Mouse (Mus musculus) kidney, adult 18-20 months (tissue): ENCODE data around the gene Bfsp1.
A peak's percentile ranks its signal among the peaks of the same experiment; 100 is the strongest.

Experiments
- DNase-seq: peaks from one replicate; pipeline ENCODE4 v3.0.0; 2021

Gene Bfsp1

GRCm38 (mm10) chr2:143853447-143853846 lies 9.5 kb downstream of the Bfsp1 start:
- no peak for DNase-seq

GRCm38 (mm10) chr2:143852295-143853275 lies 10.4 kb downstream of the Bfsp1 start:
- no peak for DNase-seq

DNA sequence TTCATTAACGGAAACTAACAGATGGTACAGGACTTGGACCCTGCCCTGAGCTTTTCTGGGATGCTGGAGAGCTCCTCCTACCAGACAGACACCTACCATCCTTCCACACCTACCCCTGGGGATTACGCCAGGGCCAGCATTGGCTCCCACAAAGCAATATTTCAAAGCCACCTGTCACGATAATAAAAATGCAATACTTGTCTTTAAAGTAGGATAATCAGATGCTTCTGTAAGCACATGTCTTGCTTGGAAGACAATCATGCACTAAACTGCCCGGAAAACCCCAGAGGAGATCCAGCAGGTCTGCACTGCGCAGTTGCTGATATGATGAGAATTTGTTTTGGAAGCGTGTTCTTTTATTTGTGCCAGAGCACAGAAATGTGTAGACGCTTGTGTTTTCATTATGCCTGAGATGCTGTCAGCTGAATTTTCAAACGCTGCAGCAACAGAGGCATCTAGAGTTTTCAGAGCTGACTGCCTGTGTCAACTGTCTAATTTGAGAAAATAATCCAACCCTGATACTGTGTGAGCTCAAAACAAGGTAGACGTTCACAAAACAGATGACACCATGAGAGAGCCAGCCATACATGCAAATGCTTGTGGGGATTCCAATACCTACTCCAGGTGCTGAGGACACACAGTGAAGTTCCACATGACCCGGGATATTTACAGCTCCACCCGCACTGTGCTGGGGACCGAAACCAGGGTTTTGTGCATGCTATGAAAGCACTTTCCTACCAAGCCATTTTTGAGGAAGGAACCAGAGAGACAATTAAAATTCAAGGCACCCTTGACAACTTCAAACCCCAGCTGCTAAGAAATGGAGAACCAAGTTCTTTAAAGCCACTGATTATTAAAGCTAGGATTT lies 11.4 kb downstream of the Bfsp1 start:
- no peak for DNase-seq

- no peak for DNase-seq
Measured at GRCm38 (mm10) chr2:143847291-143847690, 15.7 kb downstream of the Bfsp1 start.

- DNase-seq, result peak; percentile 33
Measured at GRCm38 (mm10) chr2:143846799-143847198, 16.2 kb downstream of the Bfsp1 start.

GRCm38 (mm10) chr2:143844779-143845178 lies 18.2 kb downstream of the Bfsp1 start:
- DNase-seq, result no peak

GRCm38 (mm10) chr2:143841536-143841935 lies 21.4 kb downstream of the Bfsp1 start:
- no peak for DNase-seq

DNA sequence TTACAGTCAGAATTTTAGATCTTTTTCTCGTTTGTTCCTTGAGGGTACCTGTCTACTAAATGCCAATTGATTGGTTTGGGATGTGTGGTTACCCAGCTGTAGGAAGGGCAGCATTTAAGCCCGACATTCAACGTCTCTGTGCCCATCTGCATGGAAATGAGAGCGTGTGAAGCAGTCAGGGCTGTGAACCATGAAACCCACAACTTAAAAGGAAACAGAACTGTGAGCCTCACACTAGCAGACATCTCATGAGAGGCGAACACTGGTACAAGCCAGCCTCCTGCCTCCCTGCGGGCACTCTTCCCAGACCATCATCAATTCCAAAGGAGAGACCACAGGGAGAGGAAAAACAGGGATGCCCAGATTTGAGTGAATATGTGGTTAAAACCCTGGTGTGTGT lies 22.1 kb downstream of the Bfsp1 start:
- no peak for DNase-seq

DNA sequence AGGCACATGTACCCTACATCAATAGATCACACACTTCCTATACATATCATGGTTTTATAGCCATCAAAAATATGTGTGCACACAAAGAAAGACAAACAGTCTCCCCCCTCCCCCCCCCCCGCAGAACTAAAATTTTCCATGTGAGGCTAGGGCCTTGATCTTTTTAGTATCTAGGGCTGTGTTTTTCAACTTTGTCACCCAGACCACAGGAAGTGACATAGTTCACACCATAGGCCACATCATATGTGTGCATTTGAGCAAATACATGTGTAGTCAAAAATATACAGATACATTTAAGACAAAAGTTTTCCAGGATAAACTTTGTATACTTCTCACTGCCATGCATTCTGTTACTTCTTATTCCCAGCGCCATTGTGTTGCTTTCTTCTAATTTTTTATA lies 23.5 kb downstream of the Bfsp1 start:
- no peak for DNase-seq

DNA sequence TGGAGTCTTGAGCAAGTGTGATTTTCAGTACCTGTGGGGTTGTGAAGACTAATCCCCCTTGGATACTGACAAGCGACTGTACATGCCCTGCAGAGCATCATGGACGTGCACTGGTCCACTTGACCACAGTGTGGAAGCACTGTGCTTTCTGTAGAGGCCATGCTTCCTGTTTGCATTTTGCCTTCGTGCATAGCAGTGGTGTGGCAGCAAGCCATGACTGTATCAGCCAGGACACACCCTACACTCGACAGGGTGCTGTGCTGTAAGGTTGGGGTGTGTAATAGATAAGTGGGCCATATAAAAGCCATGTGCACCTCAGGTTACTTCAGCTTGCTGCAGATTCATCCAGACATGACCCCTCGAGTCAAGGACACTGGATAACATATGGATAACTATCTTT lies 24.3 kb downstream of the Bfsp1 start:
- no peak for DNase-seq

DNA sequence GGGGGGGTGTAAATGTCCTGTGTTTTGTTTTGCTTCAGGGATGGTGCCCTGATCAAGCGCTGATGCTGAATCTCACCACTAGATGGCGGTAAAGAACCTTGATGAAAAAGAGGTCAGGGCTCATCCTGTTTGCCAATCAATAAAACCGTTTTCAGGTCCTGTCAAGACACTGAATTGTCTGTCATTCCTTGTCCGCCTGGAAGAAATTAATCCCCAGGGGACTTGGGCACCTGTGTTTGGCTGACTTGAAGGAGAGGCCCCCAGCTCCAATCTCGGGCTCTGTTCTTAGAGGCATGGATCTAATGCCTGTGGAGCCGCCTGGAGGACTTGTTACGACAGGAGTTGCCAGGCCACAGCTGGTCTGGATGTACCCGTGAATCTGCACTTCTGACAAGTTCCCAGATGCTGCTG lies 25.7 kb downstream of the Bfsp1 start:
- peak; percentile 81 for DNase-seq

- DNase-seq, result no peak
Measured at GRCm38 (mm10) chr2:143835820-143836219, 27.2 kb downstream of the Bfsp1 start.

- no peak for DNase-seq
Measured at GRCm38 (mm10) chr2:143834082-143834481, 28.9 kb downstream of the Bfsp1 start.

- DNase-seq, result no peak
Measured at GRCm38 (mm10) chr2:143832721-143833120, 30.3 kb downstream of the Bfsp1 start.

DNA sequence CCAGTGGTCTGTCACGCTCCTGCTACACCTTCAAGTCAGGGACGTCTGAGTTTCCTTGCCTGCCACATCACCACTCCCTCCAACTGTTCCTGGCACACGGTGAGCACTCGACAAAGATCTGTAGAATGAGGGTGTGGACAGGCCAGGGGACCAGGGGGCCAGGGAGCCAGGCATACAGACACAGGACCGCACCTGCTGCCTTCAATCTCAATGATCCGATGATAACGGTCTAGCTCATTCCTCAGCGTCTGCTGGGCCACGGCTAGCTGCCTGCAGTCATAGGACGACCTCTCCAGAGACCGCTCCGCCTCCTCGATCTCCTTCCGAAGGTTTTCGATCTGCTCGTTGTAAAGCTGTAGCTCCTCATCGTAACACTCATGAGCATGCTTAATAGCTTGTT lies 31.3 kb downstream of the Bfsp1 start:
- no peak for DNase-seq

DNA sequence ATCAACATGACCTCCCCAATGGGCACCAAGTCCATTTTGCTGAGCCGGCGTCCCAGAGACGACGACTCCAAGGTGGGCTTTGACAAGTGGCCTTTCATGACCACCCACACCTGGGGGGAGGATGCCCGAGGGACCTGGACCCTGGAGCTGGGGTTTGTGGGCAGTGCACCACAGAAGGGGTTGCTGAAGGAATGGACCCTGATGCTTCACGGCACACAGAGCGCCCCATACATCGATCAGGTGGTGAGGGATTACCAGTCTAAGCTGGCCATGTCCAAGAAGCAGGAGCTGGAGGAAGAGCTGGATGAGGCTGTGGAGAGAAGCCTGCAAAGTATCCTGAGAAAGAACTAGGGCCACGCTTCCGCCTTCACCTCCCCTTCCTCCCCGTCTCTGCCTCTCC lies 49.5 kb downstream of the Bfsp1 start:
- DNase-seq, result no peak

DNA sequence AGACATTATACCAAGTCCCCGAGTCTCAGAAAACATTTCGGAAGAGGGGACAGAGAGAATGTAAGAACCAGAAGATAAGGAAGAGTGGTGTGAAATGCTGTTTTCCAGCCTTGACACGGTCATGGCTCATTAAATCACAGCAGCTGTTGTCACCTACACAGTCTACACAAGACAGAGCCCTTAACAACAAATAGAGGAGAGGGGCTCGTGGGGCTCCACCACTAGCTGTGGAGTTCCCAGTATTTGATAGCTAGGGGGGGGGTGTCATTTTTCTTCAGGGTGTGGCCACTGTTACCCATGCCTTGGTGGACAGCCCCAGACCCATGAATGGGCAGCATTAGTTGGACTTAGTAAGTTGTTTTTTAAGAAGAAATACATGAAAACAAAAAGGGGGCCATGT lies 50.7 kb downstream of the Bfsp1 start:
- DNase-seq, result no peak

DNA sequence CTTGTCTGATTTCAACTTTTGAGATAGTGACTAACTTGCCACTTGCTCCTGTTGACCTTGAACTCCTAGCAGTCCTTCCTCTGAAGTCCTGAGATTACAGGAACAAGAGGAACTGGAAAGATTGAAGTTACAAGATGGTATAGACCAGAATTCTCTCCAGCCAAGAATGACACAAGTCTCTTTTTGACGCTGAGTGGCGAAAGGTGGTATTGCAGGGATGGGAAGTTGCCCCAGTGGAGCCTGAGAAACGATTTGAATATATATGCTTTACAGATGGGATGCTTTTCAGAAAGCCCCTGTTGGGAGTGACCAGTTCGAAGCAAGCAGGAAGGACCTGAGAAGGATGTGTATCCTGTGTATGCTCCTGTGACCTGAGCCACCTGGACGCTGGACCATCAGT lies 54.2 kb downstream of the Bfsp1 start:
- DNase-seq, result no peak

DNA sequence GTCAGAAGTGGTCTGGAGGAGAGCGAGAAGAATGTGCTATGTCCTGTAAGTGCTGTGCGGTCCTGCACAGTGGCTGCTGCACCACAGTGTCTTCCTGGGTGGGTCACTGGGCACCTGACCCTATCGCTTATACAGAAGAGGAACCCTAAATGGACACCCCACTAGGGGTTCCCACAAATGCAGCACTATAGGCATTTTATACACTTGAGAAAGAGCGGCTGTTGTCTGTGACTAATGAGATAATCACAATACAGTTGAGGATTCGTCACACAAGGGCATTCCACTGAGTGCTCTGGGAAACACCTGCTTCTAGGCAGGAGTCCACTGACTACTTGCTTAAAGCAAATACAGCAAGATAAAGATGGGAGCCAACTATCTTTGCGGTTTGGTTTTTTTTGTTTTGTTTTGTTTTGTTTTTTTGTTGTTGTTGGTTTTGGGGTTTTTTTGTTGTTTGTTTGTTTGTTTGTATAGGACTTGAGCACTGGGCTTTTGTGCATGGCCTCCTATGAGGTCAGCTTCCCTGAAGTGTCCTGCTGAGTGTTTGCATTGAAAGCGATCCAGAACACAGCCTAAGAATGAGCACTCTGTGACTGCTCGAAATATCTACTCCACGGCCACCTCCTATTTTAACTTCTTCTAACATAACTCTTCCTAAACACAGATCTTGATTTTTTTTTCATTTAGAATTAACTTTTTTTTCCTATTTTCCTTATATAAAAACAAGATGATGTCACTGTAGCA lies 55.9 kb downstream of the Bfsp1 start:
- no peak for DNase-seq

DNA sequence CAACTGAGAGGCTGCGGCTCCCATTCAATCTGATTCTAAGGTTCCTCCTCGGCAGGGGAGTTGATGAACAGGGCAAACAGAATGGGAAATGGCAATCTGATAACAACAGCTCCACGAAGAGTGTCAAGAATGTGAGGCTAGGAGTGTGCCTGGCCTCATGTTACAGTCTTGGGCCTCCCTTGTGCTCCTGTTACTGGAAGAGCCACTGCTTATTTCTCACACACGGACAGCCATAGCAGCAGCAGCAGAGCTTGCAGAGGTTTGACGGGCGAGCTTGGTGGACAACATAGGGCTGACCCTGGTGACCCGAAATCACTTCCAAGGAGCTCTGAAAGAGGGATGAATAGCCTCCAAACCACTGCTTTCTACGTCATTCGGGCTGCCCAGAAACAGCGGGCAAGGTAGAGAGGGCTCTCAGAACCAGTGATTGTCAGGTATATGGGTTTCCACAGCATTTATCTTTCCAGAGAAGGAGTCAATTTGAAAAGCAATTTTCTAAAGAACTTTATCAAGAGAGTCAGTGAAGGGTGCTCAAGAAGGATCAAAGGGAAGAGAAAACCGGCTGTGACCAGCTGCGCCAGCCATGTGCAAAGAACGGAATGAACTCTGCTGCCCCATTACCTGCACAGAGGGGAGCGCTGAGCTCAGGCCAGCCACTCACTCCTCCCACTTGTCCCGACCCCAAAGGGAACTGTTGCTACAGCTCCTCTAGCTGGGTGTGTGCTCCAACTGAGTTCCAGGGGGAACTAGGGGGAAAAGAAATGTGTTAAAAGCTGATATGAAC lies 56.6 kb downstream of the Bfsp1 start:
- DNase-seq, result peak; percentile 20

- no peak for DNase-seq
Measured at GRCm38 (mm10) chr2:143801097-143801496, 61.9 kb downstream of the Bfsp1 start.

DNA sequence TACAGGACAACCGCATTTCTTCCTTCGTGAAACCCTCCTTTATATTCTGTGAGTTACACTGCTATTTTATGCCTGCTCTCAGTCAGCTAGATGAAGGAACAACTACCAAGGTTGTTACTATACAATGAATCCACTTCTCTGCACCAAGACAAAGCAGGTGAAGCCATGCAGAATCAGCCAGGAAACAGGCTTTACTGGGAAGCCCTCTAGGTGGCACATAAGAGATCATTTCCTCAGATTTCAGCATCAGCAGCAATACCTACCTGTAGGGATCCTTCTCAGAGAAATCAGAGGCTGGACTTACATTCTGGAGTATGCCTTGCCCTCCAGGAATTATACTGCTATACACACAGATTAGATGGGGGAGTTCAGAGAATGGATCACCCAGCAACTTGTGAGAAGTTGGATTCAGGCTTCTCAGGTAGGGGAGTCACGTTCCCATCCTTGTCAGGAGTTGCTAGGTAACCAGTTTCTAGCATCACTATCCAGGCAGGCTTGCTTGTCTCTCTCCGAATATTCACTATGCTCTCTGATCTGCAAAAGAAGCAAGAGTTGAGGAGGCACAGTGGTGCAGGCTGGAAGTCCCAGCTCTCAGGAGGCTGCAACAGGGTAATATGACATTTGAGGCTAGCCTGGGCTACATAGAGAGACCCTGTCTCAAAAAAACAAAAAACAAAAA lies 66.5 kb downstream of the Bfsp1 start:
- no peak for DNase-seq
